Mouse (Mus musculus) midbrain, embryonic 11.5 days (tissue): Measurements from ENCODE around the gene Prss57. TPM values are rescaled to one million over a fixed set of nuclear protein-coding genes. Genes with fewer than 3 reads are reported as not detected.

Source experiments
- ATAC-seq: fragments of 200-750 bp; cut with Nextera tagmentation; 2 replicates; pipeline ENCODE4 v1.8.0; 2017; ENCODE audit warnings: moderate TSS enrichment, moderate library complexity; ENCODE audit not compliant: low FRiP score
- DNase-seq: peaks from one replicate; pipeline ENCODE4 v3.0.0; 2015; ENCODE audit warnings: low spot score; ENCODE audit errors: missing footprints
- H3K27ac ChIP-seq: fragments of 300-500 bp; sonication (generic); 2 replicates; pipeline ENCODE4 v1.5.1; 2014; ENCODE audit warnings: low read depth, low read length
- H3K27me3 ChIP-seq: fragments of 300-500 bp; sonication (generic); 2 replicates; pipeline ENCODE4 v1.6.1; 2014; ENCODE audit warnings: mild to moderate bottlenecking, low read length, moderate library complexity, mixed read lengths; ENCODE audit not compliant: control insufficient read depth, insufficient read depth
- H3K36me3 ChIP-seq: fragments of 300-500 bp; sonication (generic); 2 replicates; pipeline ENCODE4 v1.6.1; 2014; ENCODE audit warnings: mild to moderate bottlenecking, low read length, moderate library complexity, mixed read lengths; ENCODE audit not compliant: control insufficient read depth, insufficient read depth
- H3K4me1 ChIP-seq: fragments of 300-500 bp; sonication (generic); 2 replicates; pipeline ENCODE4 v1.6.1; 2014; ENCODE audit warnings: low read length; ENCODE audit not compliant: control insufficient read depth, insufficient read depth
- H3K4me2 ChIP-seq: fragments of 300-500 bp; sonication (generic); 2 replicates; pipeline ENCODE4 v1.6.1; 2014; ENCODE audit warnings: mild to moderate bottlenecking, moderate library complexity
- H3K4me3 ChIP-seq: fragments of 300-500 bp; sonication (generic); 2 replicates; pipeline ENCODE4 v1.5.1; 2014; ENCODE audit warnings: low read depth, low read length
- H3K9ac ChIP-seq: fragments of 300-500 bp; sonication (generic); 2 replicates; pipeline ENCODE4 v1.6.1; 2014; ENCODE audit warnings: low read length
- H3K9me3 ChIP-seq: fragments of 300-500 bp; sonication (generic); 2 replicates; pipeline ENCODE4 v1.6.1; 2016; ENCODE audit warnings: low read length; ENCODE audit not compliant: control insufficient read depth
- WGBS: fragments of 180-500 bp; shearing (Covaris S2); extraction: QIAGEN DNeasy Blood & Tissue Kit; methylation state at CpG from one replicate; pipeline ENCODE4 v1.1.7; 2014; 5-methylcytosine and 5-hydroxymethylcytosine counted together
- polyA plus RNA-seq: library from polyadenylated mRNA; unstranded; fragments of >200 nt; fragmentation: Nextera tagmentation; extraction: Ambion mirVana; gene quantifications from 2 replicates; pipeline ENCODE4 v1.2.1, GENCODE M21; 2014

Prss57 gene
- 0.10 and 0.40 TPM in 2 replicates for polyA plus RNA-seq

DNA sequence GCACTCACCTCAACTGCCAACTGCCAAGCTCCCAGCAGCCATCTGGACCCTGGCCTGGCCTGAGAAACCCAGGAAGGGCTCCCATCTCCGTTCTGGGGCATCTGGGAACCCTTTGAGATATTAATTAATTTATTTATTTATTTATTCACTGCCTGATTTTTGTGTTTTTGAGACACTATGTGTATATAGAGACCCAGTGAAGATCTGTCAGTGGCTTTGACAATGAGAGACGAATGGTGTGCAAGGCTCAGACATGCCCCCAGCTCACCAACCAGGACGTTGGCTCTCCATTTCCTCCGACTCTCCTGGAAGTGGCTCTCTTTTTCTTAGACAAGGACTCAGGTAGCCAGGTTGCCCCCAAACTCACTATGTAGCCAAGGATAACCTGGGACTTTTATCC, at the start of gene Prss57:
Gene Prss57 (minus strand): TSS at position 101 of the 400 bp plus-strand sequence.
- H3K4me1 ChIP-seq = peaks cover 16% of the 10 kb centered on the region
- ATAC-seq = no peak
- WGBS = 87% methylated on average over 4 of the region's 4 CpGs

DNA sequence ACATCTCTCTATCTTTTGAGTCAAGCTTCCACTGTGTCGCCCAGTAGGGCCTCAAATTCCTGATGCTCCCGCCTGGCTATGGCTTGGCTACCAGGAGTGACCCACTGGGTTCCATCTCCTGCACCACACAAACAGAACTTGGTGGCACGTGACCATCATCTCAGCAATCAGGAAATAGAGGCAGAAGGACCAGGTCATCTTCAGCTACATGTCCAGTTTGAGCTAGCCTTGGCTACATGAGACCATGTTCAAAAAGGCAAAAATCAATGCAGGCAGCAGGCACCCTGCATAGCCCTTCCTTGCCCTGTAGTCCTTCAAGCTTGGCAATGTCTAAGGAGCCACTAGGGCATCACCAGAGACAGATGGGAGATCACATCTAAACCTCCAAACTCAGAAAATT, 49.3 kb upstream of the Prss57 start:
- WGBS = 84% methylated on average over 3 of the region's 3 CpGs
- ATAC-seq (no peak), DNase-seq (no peak)
- no peaks in the 10 kb centered on the region for H3K27me3 ChIP-seq
- no peaks in the 10 kb centered on the region for H3K9me3 ChIP-seq
- peak overlapping the region; percentile 65 for H3K27ac ChIP-seq
- no peak overlapping the region for H3K4me3 ChIP-seq
- H3K4me2 ChIP-seq = no peak overlapping the region
- no peaks in the 10 kb centered on the region for H3K36me3 ChIP-seq
- H3K9ac ChIP-seq = no peak overlapping the region
- H3K4me1 ChIP-seq = peaks cover 8% of the 10 kb centered on the region; the same call in 1 of the 2 replicates

More for the DNA sequence above, at the start of gene Prss57:
- no peak within 1 kb of the TSS for H3K4me3 ChIP-seq
- DNase-seq = no peak
- H3K4me2 ChIP-seq = no peak within 1 kb of the TSS
- no peak within 1 kb of the TSS for H3K9ac ChIP-seq
- H3K27me3 ChIP-seq = no peaks in the 10 kb centered on the region
- H3K9me3 ChIP-seq = no peaks in the 10 kb centered on the region
- no peak within 1 kb of the TSS for H3K27ac ChIP-seq
- no peaks in the 10 kb centered on the region for H3K36me3 ChIP-seq

DNA sequence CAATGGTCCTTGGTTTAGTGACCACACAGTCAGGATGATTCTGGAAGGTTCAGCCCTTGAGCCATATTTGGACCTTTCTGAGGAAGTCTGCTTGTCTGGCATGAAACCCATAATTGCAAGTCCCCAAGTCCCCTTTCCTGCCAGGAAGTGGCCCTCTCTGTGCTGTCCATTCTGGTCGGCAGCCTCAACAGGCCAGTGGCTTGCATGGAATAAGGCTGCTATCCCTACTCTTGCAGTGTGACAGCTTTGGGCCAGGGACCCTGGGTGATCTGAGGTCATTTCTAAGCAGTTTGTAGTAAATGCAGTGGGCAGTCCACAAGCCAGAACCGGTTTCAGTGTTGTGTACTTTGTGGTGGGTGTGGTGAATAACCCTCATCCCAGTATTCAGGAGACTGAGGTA, 47.4 kb upstream of the Prss57 start:
- ATAC-seq (no peak), DNase-seq (no peak)
- no peaks in the 10 kb centered on the region for H3K36me3 ChIP-seq
- peaks cover 8% of the 10 kb centered on the region; the same call in 1 of the 2 replicates for H3K4me1 ChIP-seq
- no peak overlapping the region for H3K9ac ChIP-seq
- no peak overlapping the region for H3K27ac ChIP-seq
- WGBS = 69% methylated on average over 2 of the region's 2 CpGs
- no peaks in the 10 kb centered on the region for H3K27me3 ChIP-seq
- no peak overlapping the region for H3K4me3 ChIP-seq
- H3K4me2 ChIP-seq = no peak overlapping the region
- no peaks in the 10 kb centered on the region for H3K9me3 ChIP-seq

DNA sequence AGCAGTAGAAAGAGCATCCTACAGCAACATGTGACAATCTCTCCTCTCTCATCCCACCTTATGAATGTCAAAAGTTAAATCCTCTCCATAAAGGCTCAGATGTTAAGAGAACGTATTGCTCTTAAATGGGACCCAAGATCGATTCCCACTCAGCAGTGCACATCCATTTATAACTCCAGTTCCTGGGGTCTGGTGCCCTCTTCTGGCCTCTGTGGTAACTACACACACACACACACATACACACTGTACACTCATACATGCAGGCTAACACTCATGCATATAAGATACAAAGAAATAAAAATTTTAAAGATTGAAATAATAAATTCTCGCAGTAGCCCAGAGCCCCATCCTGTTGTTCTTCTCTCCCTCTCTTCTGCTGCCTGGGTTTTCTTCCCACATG, 46.2 kb upstream of the Prss57 start:
- H3K4me2 ChIP-seq = no peak overlapping the region
- H3K4me1 ChIP-seq = peaks cover 8% of the 10 kb centered on the region; the same call in 1 of the 2 replicates
- H3K4me3 ChIP-seq = no peak overlapping the region
- WGBS = 93% methylated on average over 3 of the region's 3 CpGs
- no peak overlapping the region for H3K27ac ChIP-seq
- H3K9ac ChIP-seq = no peak overlapping the region
- no peak for DNase-seq
- no peaks in the 10 kb centered on the region for H3K27me3 ChIP-seq
- no peaks in the 10 kb centered on the region for H3K36me3 ChIP-seq
- H3K9me3 ChIP-seq = no peaks in the 10 kb centered on the region
- no peak for ATAC-seq

DNA sequence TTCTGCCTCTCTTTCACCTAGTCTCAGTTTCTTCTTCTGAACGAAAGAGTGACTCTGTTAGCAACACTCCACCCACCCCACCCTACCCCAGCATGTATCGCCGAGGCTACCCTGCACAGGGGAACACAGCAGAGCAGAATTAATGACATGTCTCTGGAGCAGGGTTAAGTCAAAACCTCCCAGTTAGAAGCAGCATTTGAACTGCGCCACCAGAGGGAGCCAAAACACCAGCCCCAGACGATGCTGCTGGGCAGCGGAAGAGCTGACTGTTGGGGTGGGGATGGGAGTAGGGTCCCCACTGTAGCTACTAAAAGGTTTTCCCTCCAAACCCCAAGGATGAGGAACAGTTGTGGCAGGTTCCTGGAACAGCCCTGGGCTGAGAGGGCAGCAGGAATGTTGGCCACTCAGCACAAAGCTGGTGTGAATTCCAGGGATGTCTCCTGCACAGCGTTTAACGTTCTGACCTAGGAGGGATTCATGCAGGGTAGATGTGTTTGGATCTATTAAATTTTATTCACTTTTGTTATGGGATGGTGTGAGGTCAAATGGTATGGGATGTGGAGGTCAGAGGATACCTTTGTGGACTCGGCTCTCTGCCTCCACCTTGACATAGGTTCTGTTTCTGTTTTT, 44.1 kb upstream of the Prss57 start:
- peak; percentile 77 for ATAC-seq
- no peak overlapping the region for H3K4me2 ChIP-seq
- WGBS = 24% methylated on average over 9 of the region's 9 CpGs

DNA sequence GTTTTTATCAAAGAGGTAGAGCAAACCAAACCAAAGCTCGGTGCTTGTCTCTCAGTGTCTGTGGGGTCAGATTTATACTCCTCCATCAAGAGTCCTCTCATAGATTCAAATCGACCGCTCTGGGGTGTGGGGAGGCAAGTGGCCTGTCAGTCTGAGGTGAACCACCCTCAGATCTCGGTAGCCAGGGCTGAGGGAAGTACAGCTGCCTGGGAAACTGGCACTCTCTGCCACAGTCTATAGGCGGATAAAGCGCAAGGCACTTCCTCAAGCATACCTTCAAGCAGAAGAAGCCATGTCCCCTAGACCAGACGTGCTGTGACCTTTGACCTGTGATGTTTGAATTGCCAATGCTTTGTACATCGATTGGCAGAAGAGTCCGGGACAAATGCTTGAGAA, 42.0 kb upstream of the Prss57 start:
- no peaks in the 10 kb centered on the region for H3K4me1 ChIP-seq
- H3K4me3 ChIP-seq = no peak overlapping the region
- DNase-seq (no peak), ATAC-seq (no peak)
- WGBS = 76% methylated on average over 9 of the region's 9 CpGs
- H3K36me3 ChIP-seq = no peaks in the 10 kb centered on the region
- H3K27ac ChIP-seq = no peak overlapping the region
- H3K27me3 ChIP-seq = no peaks in the 10 kb centered on the region
- no peaks in the 10 kb centered on the region for H3K9me3 ChIP-seq
- no peak overlapping the region for H3K4me2 ChIP-seq
- no peak overlapping the region for H3K9ac ChIP-seq

More for the DNA sequence above, 44.1 kb upstream of the Prss57 start:
- H3K4me3 ChIP-seq = no peak overlapping the region
- no peak overlapping the region for H3K9ac ChIP-seq
- H3K4me1 ChIP-seq = no peaks in the 10 kb centered on the region
- H3K36me3 ChIP-seq = no peaks in the 10 kb centered on the region
- no peak overlapping the region for H3K27ac ChIP-seq
- no peaks in the 10 kb centered on the region for H3K9me3 ChIP-seq
- peak; percentile 97 for DNase-seq
- H3K27me3 ChIP-seq = no peaks in the 10 kb centered on the region

DNA sequence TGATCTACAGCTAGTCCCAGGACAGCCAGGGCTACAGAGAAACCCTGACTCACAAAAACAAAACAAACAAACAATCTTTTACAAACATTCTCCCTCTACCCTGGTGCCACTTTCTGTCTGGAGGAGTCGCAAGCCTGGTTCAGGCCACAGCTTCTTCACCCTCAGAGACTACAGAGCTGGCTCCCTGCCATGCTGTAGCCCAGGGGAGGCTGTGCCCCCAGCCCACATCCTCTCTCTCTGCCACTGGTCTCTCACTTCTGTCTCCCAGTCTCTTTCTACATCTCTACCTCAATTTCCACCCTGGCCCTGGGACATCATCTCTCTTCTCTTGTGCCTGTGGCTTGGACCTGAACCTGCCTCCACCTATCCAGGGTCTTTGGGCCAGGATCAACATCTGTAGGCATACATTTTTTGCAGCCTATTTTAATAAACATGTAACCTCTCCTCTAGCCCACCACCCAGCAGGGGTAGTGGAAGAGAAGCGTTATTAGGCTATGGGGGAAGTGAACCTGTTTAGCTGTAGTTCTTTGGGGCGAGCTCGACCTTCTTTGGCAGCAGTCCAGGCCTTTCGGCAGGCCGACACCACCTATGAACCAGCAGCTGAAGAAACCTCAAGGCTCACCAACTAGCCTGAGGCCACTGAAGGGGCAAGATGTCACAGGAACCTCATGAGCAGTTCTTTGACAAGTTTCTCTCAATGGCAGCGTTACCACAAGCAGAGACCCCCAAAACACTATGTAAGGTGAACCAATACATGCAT, 41.4 kb upstream of the Prss57 start:
- no peak overlapping the region for H3K27ac ChIP-seq
- H3K4me2 ChIP-seq = no peak overlapping the region
- 84% methylated on average over 7 of the region's 7 CpGs for WGBS
- no peak for DNase-seq
- H3K36me3 ChIP-seq = no peaks in the 10 kb centered on the region
- no peak for ATAC-seq
- no peak overlapping the region for H3K9ac ChIP-seq
- H3K4me1 ChIP-seq = no peaks in the 10 kb centered on the region
- no peaks in the 10 kb centered on the region for H3K27me3 ChIP-seq
- no peak overlapping the region for H3K4me3 ChIP-seq
- H3K9me3 ChIP-seq = no peaks in the 10 kb centered on the region

DNA sequence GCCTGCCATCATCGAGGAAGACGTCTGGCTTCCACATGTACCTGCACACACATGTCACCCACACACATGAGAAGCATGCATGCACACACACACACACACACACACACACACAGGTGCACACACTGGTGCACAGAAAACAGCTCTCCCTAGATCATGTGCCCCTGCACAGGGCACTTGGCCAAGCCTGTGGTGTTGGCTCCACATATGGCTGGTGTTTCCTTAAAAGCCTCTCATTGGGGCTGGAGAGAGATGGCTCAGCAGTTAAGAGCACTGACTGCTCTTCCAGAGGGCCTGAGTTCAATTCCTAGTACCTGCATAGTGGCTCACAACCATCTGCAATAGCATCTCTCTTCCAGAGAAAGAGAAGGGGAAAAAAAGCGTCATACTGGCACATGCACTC, 40.8 kb upstream of the Prss57 start:
- no peak overlapping the region for H3K27ac ChIP-seq
- no peak overlapping the region for H3K4me3 ChIP-seq
- no peaks in the 10 kb centered on the region for H3K36me3 ChIP-seq
- H3K9ac ChIP-seq = no peak overlapping the region
- no peaks in the 10 kb centered on the region for H3K27me3 ChIP-seq
- no peak overlapping the region for H3K4me2 ChIP-seq
- 84% methylated on average over 3 of the region's 3 CpGs for WGBS
- H3K9me3 ChIP-seq = no peaks in the 10 kb centered on the region
- H3K4me1 ChIP-seq = no peaks in the 10 kb centered on the region
- no peak for ATAC-seq
- DNase-seq = no peak

DNA sequence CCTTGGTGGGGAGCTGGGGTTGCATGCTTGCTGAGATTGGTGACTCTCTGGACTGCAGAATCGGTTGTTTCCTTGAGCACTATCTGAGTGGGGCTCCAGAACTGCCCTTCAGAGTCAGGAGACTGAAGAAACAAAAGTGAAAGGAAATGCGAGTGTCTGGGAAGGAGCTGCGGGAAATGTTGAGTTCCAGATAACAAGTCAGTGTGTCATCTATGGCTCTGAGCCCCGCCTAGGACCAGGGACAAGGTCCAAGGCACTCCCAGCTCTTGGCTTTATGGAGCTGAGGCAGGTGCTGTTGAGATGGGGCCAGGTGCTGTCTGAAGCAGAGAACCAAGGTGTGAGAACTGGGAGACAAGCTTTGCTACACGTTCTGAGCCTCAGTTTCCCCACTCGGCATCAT, 33.7 kb upstream of the Prss57 start:
- Histone ChIP-seq H3K36me3 (peaks cover 6% of the 10 kb centered on the region), H3K27me3 (no peaks in the 10 kb centered on the region), H3K4me3 (no peak overlapping the region), H3K4me1 (no peaks in the 10 kb centered on the region), H3K4me2 (no peak overlapping the region), H3K9ac (no peak overlapping the region), H3K27ac (no peak overlapping the region), H3K9me3 (no peaks in the 10 kb centered on the region)
- DNase-seq = no peak
- ATAC-seq = no peak
- WGBS = 75% methylated on average over 6 of the region's 6 CpGs
